Mouse (Mus musculus) liver, embryonic 16.5 days (tissue): ENCODE data around the gene Frmd4a. TPM values are rescaled to one million over a fixed set of nuclear protein-coding genes. Genes with fewer than 3 reads are reported as not detected.

Experiments used
- ATAC-seq: fragments of 200-750 bp; cut with Nextera tagmentation; 2 replicates; pipeline ENCODE4 v1.8.0; 2017; ENCODE audit warnings: low read depth, mild to moderate bottlenecking, moderate number of reproducible peaks, moderate library complexity
- H3K27ac ChIP-seq: fragments of 300-500 bp; sonication (generic); 2 replicates; pipeline ENCODE4 v1.5.1; 2014; ENCODE audit warnings: mild to moderate bottlenecking, low read length
- H3K27me3 ChIP-seq: fragments of 300-500 bp; sonication (generic); 2 replicates; pipeline ENCODE4 v1.6.1; 2014; ENCODE audit warnings: low read depth, low read length, mixed read lengths; ENCODE audit not compliant: control insufficient read depth, insufficient read depth
- H3K36me3 ChIP-seq: fragments of 300-500 bp; sonication (generic); 2 replicates; pipeline ENCODE4 v1.6.1; 2014; ENCODE audit warnings: mild to moderate bottlenecking; ENCODE audit not compliant: control insufficient read depth, insufficient read depth
- H3K4me1 ChIP-seq: fragments of 300-500 bp; sonication (generic); 2 replicates; pipeline ENCODE4 v1.6.1; 2014; ENCODE audit warnings: low read depth, low read length, mixed read lengths; ENCODE audit not compliant: control insufficient read depth
- H3K4me2 ChIP-seq: fragments of 300-500 bp; sonication (generic); 2 replicates; pipeline ENCODE4 v1.6.1; 2014; ENCODE audit warnings: low read depth, low read length, mixed read lengths
- H3K4me3 ChIP-seq: fragments of 300-500 bp; sonication (generic); 2 replicates; pipeline ENCODE4 v1.5.1; 2014; ENCODE audit warnings: low read depth, mild to moderate bottlenecking, low read length
- H3K9ac ChIP-seq: fragments of 300-500 bp; sonication (generic); 2 replicates; pipeline ENCODE4 v1.6.1; 2014; ENCODE audit warnings: low read depth, low read length
- H3K9me3 ChIP-seq: fragments of 300-500 bp; sonication (generic); replicated peaks from 2 replicates; pipeline ENCODE4 v1.6.1; 2016; ENCODE audit warnings: low read length; ENCODE audit not compliant: control insufficient read depth
- WGBS: fragments of 180-500 bp; shearing (Covaris S2); extraction: QIAGEN DNeasy Blood & Tissue Kit; methylation state at CpG from one replicate; pipeline ENCODE4 v1.1.7; 2014; ENCODE audit not compliant: insufficient replicate concordance; 5-methylcytosine and 5-hydroxymethylcytosine counted together
- polyA plus RNA-seq: library from polyadenylated mRNA; unstranded; fragments of >200 nt; fragmentation: Nextera tagmentation; extraction: Ambion mirVana; gene quantifications from 2 replicates; pipeline ENCODE4 v1.2.1, GENCODE M21; 2015

The Frmd4a gene
- polyA plus RNA-seq, 1 experiment from 2014 or later, result 19.8 TPM

DNA sequence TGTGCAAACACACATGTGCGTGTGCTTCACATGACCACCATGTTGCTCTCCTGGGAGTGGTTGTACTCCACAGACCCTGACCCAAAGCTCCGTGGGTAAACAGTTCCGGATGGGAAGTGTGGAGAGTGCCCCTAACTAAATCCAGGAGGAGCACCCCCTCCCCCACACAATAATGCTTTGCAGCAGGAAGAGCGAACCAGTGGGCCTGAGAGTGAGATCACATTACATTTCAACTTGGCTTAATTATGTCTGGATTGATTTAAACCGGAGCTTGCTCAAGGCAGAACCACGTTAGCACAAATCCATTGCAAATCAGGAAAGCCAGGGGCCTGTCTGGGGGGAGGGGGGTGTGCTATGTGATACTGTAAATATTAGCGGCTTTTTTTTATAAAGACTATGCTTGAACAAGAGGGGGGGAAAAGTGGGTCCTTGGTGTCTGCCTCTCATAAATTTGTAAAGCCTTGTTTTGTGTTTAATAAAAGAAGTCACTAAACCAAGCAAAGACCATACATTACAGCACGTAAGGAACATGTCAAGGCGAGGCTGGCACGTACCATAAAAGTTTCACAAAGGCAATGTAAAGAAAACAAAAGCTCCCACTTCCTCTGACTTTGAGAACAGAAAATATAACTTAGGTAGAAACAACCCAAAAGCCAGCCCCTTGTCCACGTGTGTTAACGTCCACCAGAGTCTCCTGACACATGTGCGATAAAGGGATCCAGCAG, 570.3 kb downstream of the Frmd4a start:
- no peak overlapping the region for H3K9ac ChIP-seq
- H3K4me3 ChIP-seq, result no peak overlapping the region
- H3K27me3 ChIP-seq, result no peaks in the 10 kb centered on the region
- no peak overlapping the region for H3K27ac ChIP-seq
- WGBS, result 82% methylated on average over 13 of the region's 13 CpGs
- peaks cover 5% of the 10 kb centered on the region; the same call in 1 of the 2 replicates for H3K4me1 ChIP-seq
- ATAC-seq, result no peak
- H3K36me3 ChIP-seq, result peaks cover 71% of the 10 kb centered on the region
- H3K4me2 ChIP-seq, result no peak overlapping the region
- no peaks in the 10 kb centered on the region for H3K9me3 ChIP-seq

DNA sequence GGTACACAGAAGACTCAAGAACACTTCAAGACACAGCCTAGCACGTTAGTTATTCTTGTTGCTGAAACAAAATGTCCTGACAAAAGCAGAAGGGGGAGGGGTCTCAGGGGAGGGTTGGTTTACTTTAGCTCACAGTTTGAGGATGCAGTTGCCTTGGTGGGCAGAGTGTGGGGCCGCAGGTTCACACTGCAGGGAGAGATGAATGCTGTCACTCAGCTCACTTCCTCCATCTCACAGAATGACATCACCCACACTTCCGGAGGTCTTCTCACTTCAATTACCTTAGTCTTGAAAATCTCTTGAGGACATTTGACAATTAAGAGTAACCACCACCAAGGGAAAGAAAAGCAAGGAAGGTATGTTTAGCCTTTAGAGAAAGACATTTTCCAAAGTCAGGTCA, 574.1 kb downstream of the Frmd4a start:
- H3K27me3 ChIP-seq, result no peaks in the 10 kb centered on the region
- H3K9me3 ChIP-seq, result no peaks in the 10 kb centered on the region
- 65% methylated on average over 3 of the region's 3 CpGs for WGBS
- H3K36me3 ChIP-seq, result peaks cover 88% of the 10 kb centered on the region
- peaks cover 7% of the 10 kb centered on the region; the same call in 1 of the 2 replicates for H3K4me1 ChIP-seq
- no peak for ATAC-seq
- no peak overlapping the region for H3K4me2 ChIP-seq
- H3K9ac ChIP-seq, result no peak overlapping the region
- H3K4me3 ChIP-seq, result no peak overlapping the region
- H3K27ac ChIP-seq, result no peak overlapping the region

DNA sequence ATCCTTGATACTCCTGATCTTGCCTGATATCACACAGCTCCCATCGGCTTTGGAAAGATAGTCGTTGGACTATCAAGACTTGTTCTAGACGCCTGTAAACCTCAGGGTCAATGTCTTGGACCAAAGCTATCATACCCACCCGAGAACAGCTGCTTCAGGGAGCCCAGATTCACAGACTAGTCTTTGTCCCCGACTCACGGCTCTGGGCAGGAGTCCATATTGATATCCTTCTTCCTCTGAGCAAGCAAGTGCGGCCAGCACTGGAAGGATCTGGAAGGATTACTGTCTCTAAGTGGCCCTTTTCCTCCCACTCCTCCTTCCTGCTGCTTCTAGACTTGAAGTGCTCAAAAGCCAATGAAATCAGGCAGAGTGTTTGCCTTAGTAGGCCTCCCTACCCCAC, 575.1 kb downstream of the Frmd4a start:
- no peak overlapping the region for H3K9ac ChIP-seq

DNA sequence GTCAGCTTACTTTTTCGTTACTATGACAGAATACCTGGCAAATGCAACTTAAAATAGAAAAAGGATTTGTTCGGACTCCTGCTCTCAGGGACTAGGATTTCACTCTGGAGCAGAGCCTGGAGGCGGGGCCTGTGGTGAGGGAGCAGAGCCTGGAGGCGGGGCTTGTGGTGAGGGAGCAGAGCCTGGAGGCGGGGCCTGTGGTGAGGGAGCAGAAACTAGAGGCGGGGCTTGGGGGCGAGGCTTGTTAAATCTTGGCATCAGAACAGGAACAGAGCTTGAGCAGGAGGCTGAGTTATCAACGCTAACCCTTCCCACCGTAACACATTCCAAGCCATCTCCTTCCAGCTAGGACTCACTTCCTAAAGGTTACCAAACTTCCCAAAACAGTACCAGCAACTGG, 575.9 kb downstream of the Frmd4a start:
- H3K4me2 ChIP-seq, result no peak overlapping the region
- 17% methylated on average over 9 of the region's 9 CpGs for WGBS
- no peak overlapping the region for H3K4me3 ChIP-seq
- H3K9me3 ChIP-seq, result no peaks in the 10 kb centered on the region
- peaks cover 7% of the 10 kb centered on the region; the same call in 1 of the 2 replicates for H3K4me1 ChIP-seq
- no peak overlapping the region for H3K27ac ChIP-seq
- no peaks in the 10 kb centered on the region for H3K27me3 ChIP-seq
- no peak overlapping the region for H3K9ac ChIP-seq
- ATAC-seq, result peak; percentile 73
- H3K36me3 ChIP-seq, result peaks cover 85% of the 10 kb centered on the region

More for the DNA sequence above, 575.1 kb downstream of the Frmd4a start:
- no peak overlapping the region for H3K27ac ChIP-seq
- H3K9me3 ChIP-seq, result no peaks in the 10 kb centered on the region
- no peaks in the 10 kb centered on the region for H3K27me3 ChIP-seq
- no peak overlapping the region for H3K4me3 ChIP-seq
- ATAC-seq, result no peak
- H3K4me2 ChIP-seq, result no peak overlapping the region
- 85% methylated on average over 7 of the region's 7 CpGs for WGBS
- peaks cover 7% of the 10 kb centered on the region; the same call in 1 of the 2 replicates for H3K4me1 ChIP-seq
- H3K36me3 ChIP-seq, result peaks cover 88% of the 10 kb centered on the region

DNA sequence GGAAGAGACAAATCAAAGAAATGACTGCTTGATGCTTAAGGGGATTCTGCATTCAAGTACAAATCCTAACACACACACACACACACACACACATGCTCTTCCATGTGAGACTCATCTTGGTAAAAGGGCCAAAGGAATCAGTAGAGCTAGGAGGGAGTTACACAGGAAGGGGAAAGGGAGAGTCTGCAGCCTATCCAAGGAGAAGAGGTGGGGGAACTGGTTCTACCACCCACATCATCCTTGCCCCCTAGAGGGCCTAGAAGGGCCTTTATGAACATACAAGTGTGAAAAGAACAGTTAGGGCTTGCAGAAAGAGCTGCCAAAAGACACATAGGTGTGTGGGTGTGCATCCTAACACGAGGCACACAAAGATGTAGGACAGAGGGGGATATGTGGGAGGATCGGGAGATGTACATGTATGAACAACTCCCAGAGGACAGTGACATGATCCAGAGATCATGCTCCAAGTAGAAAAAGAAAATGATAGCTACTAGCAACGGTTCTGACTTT, 576.4 kb downstream of the Frmd4a start:
- Histone ChIP-seq H3K36me3 (peaks cover 85% of the 10 kb centered on the region), H3K9ac (no peak overlapping the region), H3K9me3 (no peaks in the 10 kb centered on the region), H3K27ac (no peak overlapping the region), H3K4me3 (no peak overlapping the region), H3K27me3 (no peaks in the 10 kb centered on the region), H3K4me1 (peaks cover 7% of the 10 kb centered on the region; the same call in 1 of the 2 replicates), H3K4me2 (no peak overlapping the region)
- ATAC-seq, result no peak
- WGBS, result 84% methylated on average over 3 of the region's 3 CpGs

DNA sequence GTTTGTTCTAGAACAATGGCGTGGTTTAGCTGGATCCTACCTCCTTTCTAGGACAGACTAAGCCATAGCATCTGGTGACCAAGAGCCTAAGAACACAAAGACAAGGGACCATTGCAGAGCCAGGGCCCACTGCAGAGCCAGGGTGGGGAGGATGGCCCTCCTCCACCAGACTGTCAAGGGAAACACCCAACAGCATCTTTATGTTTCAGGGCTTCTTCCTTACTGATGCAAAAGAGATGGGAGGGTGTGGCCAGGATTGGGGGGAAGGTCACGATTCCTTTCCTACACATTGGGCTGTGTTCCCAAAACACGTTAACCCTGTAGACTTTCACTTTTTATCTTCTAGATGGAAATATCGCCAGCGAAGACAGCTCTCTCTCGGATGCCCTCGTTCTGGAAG, 579.5 kb downstream of the Frmd4a start:
- no peak for ATAC-seq
- Histone ChIP-seq H3K9ac (no peak overlapping the region), H3K36me3 (peaks cover 84% of the 10 kb centered on the region), H3K27ac (no peak overlapping the region), H3K4me2 (no peak overlapping the region), H3K9me3 (no peaks in the 10 kb centered on the region), H3K4me1 (peaks cover 7% of the 10 kb centered on the region; the same call in 1 of the 2 replicates), H3K27me3 (no peaks in the 10 kb centered on the region), H3K4me3 (no peak overlapping the region)
- WGBS, result 88% methylated on average over 7 of the region's 7 CpGs

DNA sequence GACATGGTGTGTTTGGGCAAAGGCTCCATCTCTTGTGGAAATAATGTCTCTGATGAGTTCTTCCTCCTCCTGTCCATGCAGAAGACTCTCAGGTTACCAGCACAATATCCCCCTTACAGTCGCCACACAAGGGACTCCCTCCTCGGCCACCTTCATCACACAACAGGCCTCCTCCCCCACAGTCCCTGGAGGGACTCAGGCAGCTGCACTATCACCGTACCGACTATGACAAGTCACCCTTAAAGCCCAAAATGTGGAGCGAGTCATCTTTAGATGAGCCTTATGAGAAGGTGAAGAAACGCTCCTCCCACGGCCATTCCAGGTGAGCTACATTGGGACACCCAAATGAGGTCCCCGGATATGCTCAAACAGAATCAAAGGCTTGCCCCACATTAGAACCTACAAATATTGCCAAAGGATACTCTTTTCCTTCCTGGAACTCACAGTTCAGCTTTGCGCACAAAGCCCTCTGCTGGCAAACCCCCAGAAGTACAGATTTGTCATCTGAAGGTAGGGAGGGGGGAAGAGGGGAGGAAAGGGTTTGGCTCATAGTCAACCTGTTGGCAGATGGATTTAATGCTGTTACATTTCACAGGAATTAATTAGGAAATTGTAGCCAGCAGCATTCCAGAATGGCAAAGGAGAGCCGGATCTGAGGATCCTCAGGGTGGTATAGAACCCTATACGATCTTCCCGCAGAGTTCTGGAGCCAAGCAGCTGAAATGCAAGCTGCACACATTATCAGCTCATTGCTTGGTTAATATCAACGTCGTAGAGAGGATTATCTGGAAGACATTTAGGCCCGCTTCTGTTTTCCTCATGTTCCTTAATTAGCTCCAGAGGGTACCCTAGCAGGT, 583.7 kb downstream of the Frmd4a start:
- Histone ChIP-seq H3K36me3 (peaks cover 88% of the 10 kb centered on the region), H3K4me2 (no peak overlapping the region), H3K27me3 (no peaks in the 10 kb centered on the region), H3K4me3 (no peak overlapping the region), H3K9me3 (no peaks in the 10 kb centered on the region), H3K4me1 (no peaks in the 10 kb centered on the region), H3K27ac (no peak overlapping the region), H3K9ac (no peak overlapping the region)
- ATAC-seq, result no peak
- 67% methylated on average over 15 of the region's 15 CpGs for WGBS

DNA sequence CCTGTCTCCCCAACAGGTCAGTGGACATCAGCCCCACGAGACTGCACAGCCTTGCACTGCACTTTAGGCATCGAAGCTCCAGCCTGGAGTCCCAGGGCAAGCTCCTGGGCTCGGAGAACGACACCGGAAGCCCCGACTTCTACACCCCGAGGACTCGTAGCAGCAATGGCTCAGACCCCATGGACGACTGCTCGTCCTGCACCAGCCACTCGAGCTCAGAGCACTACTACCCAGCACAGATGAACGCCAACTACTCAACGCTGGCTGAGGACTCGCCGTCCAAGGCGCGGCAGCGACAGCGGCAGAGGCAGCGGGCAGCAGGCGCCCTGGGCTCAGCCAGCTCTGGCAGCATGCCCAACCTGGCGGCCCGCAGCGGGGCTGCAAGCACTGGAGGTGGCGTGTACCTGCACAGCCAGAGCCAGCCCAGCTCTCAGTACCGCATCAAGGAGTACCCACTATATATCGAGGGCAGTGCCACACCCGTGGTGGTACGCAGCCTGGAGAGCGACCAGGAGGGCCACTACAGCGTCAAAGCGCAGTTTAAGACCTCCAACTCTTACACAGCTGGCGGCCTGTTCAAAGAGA, 585.9 kb downstream of the Frmd4a start:
- Histone ChIP-seq H3K4me3 (no peak overlapping the region), H3K27me3 (no peaks in the 10 kb centered on the region), H3K4me1 (no peaks in the 10 kb centered on the region), H3K4me2 (no peak overlapping the region), H3K9me3 (no peaks in the 10 kb centered on the region), H3K27ac (no peak overlapping the region), H3K36me3 (peaks cover 91% of the 10 kb centered on the region), H3K9ac (no peak overlapping the region)
- 0 out of 2 replicates have a peak, but pooled peaks have one; percentile 17 for ATAC-seq
- 90% methylated on average over 33 of the region's 33 CpGs for WGBS
